Mouse (Mus musculus): ENCODE data around the gene Pecr.
"Not testable (repeated sequence)": the region's sequence is repeated elsewhere in the genome, so short reads cannot be mapped to it uniquely, and the experiment has no call there.

Pecr gene

DNA sequence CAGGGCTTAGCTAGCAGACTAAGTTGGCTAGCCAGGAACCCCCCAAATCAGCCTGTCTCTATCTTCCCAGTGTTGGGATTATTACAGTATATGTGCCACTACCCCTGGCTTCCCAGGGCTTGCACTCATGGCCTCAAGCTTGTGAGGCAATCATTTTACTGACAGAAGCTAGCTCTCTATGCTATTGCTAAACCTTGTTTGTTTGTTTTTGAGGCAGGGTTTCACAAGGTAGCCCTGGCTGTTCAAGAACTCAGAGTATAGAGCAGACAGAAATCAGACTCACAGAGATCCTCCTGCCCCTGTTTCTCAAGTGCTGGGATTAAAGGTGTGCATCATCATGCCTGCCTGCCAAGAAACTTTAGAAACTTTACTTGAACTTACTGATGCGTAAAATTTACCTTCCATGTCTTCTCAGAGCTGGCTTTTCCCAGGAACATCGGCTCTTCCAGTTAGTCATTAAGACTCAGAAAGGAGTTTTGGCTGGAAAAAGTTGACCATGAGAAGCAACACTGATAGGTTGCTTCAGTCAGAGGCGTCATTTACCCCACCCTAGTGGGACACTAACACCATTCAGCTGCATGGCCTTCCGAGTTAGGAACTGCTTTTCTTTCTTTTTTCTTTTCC lies 4.5 kb upstream of the Pecr start:
- no peak for DNase-seq (ENCODE audit: low spot score in 2 of 2)

DNA sequence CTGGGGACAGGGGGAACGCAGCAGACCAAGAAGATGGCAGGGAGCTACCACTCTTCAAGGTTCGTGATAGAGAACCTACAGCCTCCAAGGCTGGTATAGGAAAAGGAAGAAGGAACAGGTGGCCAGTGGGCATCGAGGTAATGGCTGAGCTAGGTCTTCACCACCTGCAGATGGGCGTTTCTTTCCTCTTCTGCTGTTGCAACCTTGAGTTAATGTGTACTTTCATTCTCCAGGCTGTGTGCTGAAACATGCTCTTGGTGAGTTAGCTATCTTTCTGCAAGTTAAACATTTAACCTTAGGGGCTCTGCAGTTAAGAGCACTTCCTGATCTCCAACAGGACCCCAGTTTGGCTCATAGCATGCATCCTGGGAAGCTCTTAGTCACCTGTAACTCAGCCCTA lies 3.8 kb upstream of the Pecr start:
- no peak for DNase-seq (ENCODE audit: low spot score in 2 of 2)

DNA sequence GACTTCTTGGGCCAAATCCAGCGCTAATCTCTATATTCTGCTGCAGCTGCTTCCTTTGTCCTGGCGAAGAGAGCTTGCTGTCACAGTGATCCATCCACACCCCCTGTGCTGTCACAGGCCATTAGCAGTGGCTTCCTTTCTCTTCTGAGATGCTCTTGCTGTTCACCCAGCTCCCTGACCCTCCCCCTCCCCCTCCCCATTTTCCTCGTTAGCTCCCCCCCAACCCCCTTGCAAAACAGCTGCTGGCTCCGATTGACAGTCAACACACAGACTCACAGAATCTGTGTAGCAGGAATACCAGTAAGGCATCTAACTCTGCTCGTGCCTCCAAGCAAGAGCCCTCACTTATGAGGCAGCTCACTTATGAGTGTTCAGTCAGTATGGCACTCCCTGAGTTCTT lies 2.8 kb upstream of the Pecr start:
- DNase-seq (ENCODE audit: low spot score in 2 of 2) = no peak

DNA sequence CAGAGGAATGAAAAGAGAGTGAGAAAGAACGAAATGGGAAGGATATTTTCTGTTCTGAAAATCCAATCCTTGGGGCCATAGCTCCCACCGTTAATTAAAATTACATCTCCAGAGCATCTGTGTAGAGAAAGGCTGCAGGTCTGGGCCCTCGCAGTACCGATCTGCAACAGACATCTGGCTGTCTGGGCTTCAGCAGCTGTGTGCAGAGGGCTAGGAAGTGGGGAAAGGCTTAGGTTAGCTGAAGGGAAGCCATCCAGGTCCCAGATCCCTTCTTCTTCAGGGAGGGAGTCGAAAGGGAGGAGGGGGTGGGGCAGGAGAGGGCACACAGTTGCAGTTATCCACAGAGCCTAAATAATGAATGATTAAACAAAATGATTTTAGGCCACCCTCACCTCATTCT lies 425 bp upstream of the Pecr start:
- no peak for DNase-seq (ENCODE audit: low spot score in 2 of 2)

- DNase-seq (ENCODE audit: low spot score in 2 of 2) = no peak
Measured at GRCm38 (mm10) chr1:72282604-72283003, 1.5 kb downstream of the Pecr start.

GRCm38 (mm10) chr1:72278085-72278484 lies 6.0 kb downstream of the Pecr start:
- peak in 1 of 2 experiments; percentile 21 for DNase-seq (ENCODE audit: low spot score in 2 of 2)

- no peak for DNase-seq (ENCODE audit: low spot score in 2 of 2)
Measured at GRCm38 (mm10) chr1:72263099-72263498, 21.0 kb downstream of the Pecr start.

DNA sequence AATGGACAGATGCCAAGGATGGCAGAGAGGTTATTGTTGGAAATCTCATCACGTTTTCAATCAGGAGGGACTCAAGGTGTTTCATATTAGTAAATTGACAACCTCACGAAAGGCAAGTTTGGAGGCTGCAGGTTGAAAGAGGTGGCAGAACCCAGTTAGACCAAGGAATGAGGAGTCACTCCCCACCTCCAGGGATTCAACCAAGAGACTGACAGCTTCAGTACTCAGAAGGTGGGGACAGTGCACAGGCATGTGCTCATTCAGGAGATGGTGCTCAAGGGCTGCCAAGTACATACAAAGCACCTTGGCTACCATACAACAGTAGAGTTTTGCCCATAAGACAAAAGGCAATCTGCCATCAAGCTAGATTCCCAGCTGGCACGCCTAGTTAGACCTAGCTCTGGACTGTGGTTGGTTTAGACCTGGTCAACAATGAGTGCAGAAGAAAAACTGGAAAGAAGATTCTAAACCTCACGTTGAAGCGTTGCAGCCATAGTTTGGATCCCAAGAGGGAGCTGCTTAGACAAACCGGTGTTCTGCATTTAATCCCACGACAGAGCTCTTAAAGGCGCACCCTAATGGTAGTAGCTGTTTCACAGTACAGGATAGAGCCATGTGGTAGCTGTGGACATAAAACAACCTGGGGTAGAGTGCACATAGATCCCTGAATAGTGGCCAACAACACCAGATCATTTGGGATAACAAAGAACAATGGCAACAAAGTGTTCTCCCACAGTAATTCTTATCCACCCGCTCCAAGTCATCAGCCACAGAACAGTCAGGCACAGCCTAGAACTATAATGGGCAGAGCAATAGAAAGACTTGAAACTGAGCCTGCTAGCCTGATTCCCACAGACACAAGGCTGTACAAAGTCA lies 27.5 kb downstream of the Pecr start:
- DNase-seq (ENCODE audit: low spot score in 2 of 2) = no peak

DNA sequence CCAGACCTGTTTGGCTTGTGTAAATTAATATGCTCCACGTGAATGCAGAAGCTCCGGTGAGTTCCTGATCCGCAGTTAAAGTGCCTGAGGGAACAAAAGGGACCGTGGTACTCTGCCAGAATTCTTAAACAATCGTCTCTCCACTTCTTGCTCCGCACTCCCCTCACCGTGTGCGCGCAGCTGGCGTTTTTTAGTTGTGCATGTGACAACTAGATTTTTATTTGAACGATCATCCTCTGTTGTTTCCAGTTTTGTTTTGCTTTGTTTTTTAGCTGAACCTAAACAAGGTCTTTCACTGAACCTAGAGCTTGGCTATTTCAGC lies 28.3 kb downstream of the Pecr start:
- no peak for DNase-seq (ENCODE audit: low spot score in 2 of 2)

GRCm38 (mm10) chr1:72255062-72255853 lies 28.9 kb downstream of the Pecr start:
- peak; percentile 18 to 21 for DNase-seq (ENCODE audit: low spot score in 2 of 2)

GRCm38 (mm10) chr1:72254545-72255061 lies 29.5 kb downstream of the Pecr start:
- DNase-seq (ENCODE audit: low spot score in 2 of 2) = peak; percentile 74 to 76

DNA sequence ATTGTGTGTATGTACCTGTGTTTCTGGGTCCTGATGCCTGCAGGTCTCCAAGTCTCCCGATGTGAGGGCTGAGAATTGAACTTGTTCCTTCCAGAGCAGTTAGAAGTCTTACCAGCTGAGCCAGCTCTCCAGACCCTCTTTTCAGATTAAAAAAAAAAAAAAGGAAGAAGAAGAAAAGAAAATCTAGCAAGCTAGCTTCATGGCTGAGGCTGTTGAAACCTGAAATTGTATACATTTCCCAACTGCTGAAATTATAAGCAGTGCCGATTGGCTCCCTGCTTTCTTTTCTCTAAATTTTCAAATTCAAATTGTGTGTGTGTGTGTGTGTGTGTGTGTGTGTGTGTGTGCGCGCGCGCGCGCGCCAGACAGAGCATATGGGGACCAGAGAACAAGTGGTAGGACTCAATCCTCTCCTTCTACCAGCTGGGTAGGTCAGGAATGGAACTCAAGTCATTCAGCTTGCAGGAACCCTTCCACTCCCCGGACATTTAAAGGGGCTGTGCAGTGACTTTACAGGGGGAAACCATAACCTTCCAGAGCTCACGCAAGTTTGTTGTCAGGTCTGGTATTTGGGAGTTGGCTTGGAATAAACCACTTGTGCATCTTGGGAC lies 30.1 kb downstream of the Pecr start:
- no peak for DNase-seq (ENCODE audit: low spot score in 2 of 2)

DNA sequence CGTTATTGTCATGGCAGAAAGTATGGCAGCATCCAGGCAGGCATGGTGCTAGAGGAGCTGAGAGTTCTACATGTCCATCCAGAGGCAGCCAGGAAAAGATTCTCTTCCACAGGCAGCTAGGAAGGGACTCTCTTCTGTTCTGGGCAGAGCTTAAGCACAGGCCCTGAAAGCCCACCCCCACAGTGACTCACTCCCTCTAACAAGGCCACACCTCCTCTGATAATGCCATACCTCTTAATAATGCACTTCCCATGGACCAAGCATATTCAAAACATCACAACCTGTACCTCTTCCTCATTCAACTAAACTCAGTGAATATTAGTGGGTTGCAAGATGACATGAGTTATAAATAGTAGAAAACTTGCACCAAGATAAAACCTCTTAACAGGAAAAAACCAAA lies 32.3 kb downstream of the Pecr start:
- DNase-seq (ENCODE audit: low spot score in 2 of 2) = no peak

- DNase-seq (ENCODE audit: low spot score in 2 of 2) = not testable (repeated sequence)
Measured at GRCm38 (mm10) chr1:72248226-72248737, 35.8 kb downstream of the Pecr start.

DNA sequence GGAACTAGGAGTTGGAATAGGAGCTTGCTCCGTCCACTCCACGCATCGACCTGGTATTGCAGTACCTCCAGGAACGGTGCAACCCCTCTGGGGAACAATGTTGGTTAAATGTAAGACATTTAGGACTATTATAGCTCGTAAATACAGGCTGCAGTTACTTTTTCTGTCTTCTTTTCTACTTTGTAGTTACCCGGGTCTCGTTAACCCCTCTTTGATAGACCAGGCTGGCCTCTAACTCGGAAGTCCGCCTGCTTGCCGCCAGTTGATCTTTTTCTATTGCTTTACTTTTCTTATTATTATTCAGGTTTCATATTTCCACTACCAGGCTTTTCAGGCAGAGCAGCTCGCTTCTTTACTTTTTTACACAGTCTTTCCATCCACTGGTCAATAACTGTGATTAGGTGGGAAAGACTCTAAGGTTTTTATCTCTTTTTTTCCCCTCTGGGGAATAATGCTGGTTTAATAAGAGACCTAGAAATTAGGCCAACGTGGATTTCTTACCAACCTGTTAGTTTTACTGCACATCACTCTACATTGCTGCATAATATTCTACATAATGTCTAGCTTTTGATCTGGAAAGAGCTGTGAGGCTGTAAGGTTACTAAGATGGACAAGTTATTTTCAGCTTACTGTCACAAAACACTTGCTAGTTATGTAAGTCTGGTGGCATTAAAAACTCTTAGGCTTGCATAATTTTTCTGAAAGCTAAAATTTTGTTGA lies 39.6 kb downstream of the Pecr start:
- no peak for DNase-seq (ENCODE audit: low spot score in 2 of 2)

GRCm38 (mm10) chr1:72243656-72244316 lies 40.3 kb downstream of the Pecr start:
- DNase-seq (ENCODE audit: low spot score in 2 of 2) = peak; percentile 95

DNA sequence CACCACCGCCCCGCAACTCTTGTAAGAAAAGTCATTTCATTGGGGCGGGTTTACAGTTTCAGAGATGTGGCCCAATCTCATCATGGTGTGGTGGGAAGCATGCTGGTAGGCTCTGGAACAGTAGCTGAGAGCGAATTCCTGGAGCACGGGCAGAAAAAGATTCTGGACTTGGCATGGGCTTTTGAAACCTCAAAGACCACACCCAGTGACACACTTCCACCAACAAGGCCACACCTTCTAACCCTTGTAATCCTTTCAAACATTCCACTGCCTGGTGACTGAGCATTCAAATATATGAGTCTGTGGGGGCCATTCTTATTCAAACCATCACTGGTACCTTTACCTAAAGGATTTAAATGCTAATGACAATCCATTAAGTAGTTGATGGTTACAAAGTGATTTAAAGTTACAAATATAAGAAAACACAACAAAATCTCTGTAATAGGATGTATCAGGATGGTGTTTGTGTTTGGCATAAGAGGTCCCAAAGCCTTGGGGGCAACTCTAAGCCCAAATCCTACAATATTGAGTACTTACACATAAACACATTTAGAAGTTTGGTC lies 41.5 kb downstream of the Pecr start:
- DNase-seq (ENCODE audit: low spot score in 2 of 2) = no peak

- not testable (repeated sequence) for DNase-seq (ENCODE audit: low spot score in 2 of 2)
Measured at GRCm38 (mm10) chr1:72239113-72239512, 45.0 kb downstream of the Pecr start.

GRCm38 (mm10) chr1:72238016-72238580 lies 46.0 kb downstream of the Pecr start:
- DNase-seq (ENCODE audit: low spot score in 2 of 2) = no peak

All from right cerebral cortex, postnatal 36 days (tissue).